ENCODE assay signal across 26 mouse cellular contexts in the genomic region with DNA sequence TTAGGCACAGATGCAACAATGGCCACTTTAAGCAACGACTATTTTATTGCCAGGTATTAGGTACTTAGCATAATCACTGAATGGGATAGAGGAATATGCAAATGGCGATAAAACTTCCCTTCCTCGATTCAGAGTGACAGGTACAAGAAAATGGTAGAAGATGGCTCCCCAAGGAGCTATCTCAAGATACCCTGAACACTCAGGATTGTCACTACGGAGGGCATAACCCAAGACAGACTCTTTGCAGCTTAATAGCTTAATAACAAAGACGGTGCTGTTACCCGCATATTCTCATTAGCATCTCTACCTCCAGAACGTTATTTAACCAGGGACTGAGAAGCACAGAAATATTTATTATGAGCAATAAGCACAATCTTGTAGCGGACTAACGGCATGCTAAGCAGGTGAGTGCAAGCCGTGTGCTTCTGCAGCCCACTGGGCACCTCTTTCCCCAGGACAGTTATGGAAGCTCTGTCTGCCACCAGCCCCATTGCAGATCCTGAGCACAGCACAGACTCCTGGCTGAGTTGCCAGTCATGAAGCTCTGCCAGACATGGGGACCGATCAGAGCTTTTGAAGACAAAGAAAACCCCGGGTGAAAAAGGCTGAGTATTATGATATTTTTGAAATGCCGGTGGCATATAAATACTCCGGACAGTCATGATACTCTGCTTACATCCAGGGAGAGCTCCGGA.
DNase-seq lines count a peak whose midpoint lies in the region; ATAC-seq and TF ChIP-seq lines count a peak whose summit lies in the region.
"Had no signal": no experiment of that assay in that cellular context is flagged by ENCODE, and none has a peak within 500 bp of the region (broad histone marks: within the 10 kb centered on the region; RNA-seq: fewer than 3 reads in every experiment).

No protein-coding gene starts in this region.

- 78% methylated on average over 15 of the region's 15 CpGs for WGBS in forebrain, embryonic 12.5 days
- WGBS in forebrain, embryonic 10.5 days = 88% methylated on average over 15 of the region's 15 CpGs
- WGBS in hindbrain, embryonic 13.5 days = 72% methylated on average over 15 of the region's 15 CpGs
- WGBS in hindbrain, embryonic 10.5 days = 90% methylated on average over 15 of the region's 15 CpGs
- WGBS in limb, embryonic 10.5 days = 90% methylated on average over 15 of the region's 15 CpGs

- 0 out of 2 replicates have a peak, but pooled peaks cover 9% of the 10 kb centered on the region for H3K4me1 ChIP-seq in forebrain, embryonic 12.5 days
- H3K4me1 ChIP-seq in forebrain, embryonic 10.5 days = peaks cover 27% of the 10 kb centered on the region
- H3K4me1 ChIP-seq in hindbrain, embryonic 13.5 days (replicated peaks) = peaks cover 18% of the 10 kb centered on the region
- H3K4me1 ChIP-seq in hindbrain, embryonic 10.5 days (replicated peaks) = peaks cover 15% of the 10 kb centered on the region
- H3K4me1 ChIP-seq in testis, adult 2 months (ENCODE audit: control insufficient read depth, insufficient read depth, low read length) = peaks cover 4% of the 10 kb centered on the region
- H3K4me1 ChIP-seq in limb, embryonic 10.5 days = peaks cover 24% of the 10 kb centered on the region

- DNase-seq in forebrain, embryonic 10.5 days (ENCODE audit: extremely low spot score, low spot score) = no peak
- DNase-seq in hindbrain, embryonic 10.5 days (ENCODE audit: low spot score) = no peak
- DNase-seq in testis, postnatal 10 days (ENCODE audit: low spot score) = no peak
- DNase-seq in limb, embryonic 10.5 days (ENCODE audit: low spot score) = no peak
- DNase-seq: adrenal gland, adult 2 months; adrenal gland, postnatal 36 days; cerebellum, adult 2 months; cerebellum, postnatal 14 days; gastrocnemius, postnatal 14 days; heart, postnatal 10 days; kidney, adult 8-10 months; kidney, postnatal 4 days; liver; lung, embryonic 14.5 days; thymus, postnatal 14 days had no signal

- H3K4me2 ChIP-seq in forebrain, embryonic 12.5 days = no peak overlapping the region
- no peak overlapping the region for H3K4me2 ChIP-seq in hindbrain, embryonic 13.5 days
- H3K4me2 ChIP-seq: heart, embryonic 13.5 days; lung, embryonic 14.5 days had no signal

- no peaks in the 10 kb centered on the region for H3K36me3 ChIP-seq in forebrain, embryonic 12.5 days (replicated peaks)
- H3K36me3 ChIP-seq in forebrain, embryonic 10.5 days (replicated peaks) = no peaks in the 10 kb centered on the region
- no peaks in the 10 kb centered on the region for H3K36me3 ChIP-seq in hindbrain, embryonic 13.5 days
- no peaks in the 10 kb centered on the region for H3K36me3 ChIP-seq in hindbrain, embryonic 10.5 days
- H3K36me3 ChIP-seq in testis, adult 2 months (ENCODE audit: control insufficient read depth, insufficient read depth, low read length) = no peaks in the 10 kb centered on the region
- no peaks in the 10 kb centered on the region for H3K36me3 ChIP-seq in limb, embryonic 10.5 days
- H3K36me3 ChIP-seq: heart, embryonic 13.5 days; midbrain, embryonic 10.5 days had no signal

- no peak for ATAC-seq in forebrain, embryonic 12.5 days (ENCODE audit: low FRiP score)
- no peak for ATAC-seq in hindbrain, embryonic 13.5 days (ENCODE audit: low FRiP score)
- ATAC-seq: activated CD4-positive, CD25-positive, alpha-beta regulatory T cell, adult 4 months; intestine, embryonic 16.5 days had no signal

- H3K4me3 ChIP-seq in forebrain, embryonic 12.5 days (replicated peaks) = no peak overlapping the region
- H3K4me3 ChIP-seq in forebrain, embryonic 10.5 days = no peak overlapping the region
- H3K4me3 ChIP-seq in hindbrain, embryonic 13.5 days = no peak overlapping the region
- no peak overlapping the region for H3K4me3 ChIP-seq in hindbrain, embryonic 10.5 days
- peak overlapping the region; percentile 14 for H3K4me3 ChIP-seq in testis, adult 2 months (ENCODE audit: control insufficient read depth, low read depth, low read length)
- H3K4me3 ChIP-seq in limb, embryonic 10.5 days = no peak overlapping the region
- H3K4me3 ChIP-seq: erythroblast, embryonic 14.5 days; heart, embryonic 13.5 days; midbrain, embryonic 10.5 days had no signal

- no peak for TF ChIP-seq CTCF in testis, adult 2 months (IDR thresholded peaks at IDR 0.05; ENCODE audit: control insufficient read depth, insufficient read depth, insufficient replicate concordance, low read depth, low read length)

- H3K9ac ChIP-seq in forebrain, embryonic 12.5 days = no peak overlapping the region
- H3K9ac ChIP-seq in hindbrain, embryonic 13.5 days = no peak overlapping the region
- H3K9ac ChIP-seq: heart, embryonic 13.5 days; liver, embryonic 14.5 days; lung, embryonic 14.5 days had no signal

- TF ChIP-seq POLR2A in testis, adult 2 months (IDR thresholded peaks at IDR 0.05; ENCODE audit: control insufficient read depth, low read depth, low read length) = no peak

- peaks cover 29% of the 10 kb centered on the region; the same call in 1 of the 2 replicates for H3K27me3 ChIP-seq in forebrain, embryonic 12.5 days
- H3K27me3 ChIP-seq in forebrain, embryonic 10.5 days (ENCODE audit: poor library complexity, severe bottlenecking) = peaks cover 54% of the 10 kb centered on the region
- peaks cover 16% of the 10 kb centered on the region for H3K27me3 ChIP-seq in hindbrain, embryonic 13.5 days
- H3K27me3 ChIP-seq in hindbrain, embryonic 10.5 days (ENCODE audit: insufficient read depth, poor library complexity, severe bottlenecking) = peaks cover 35% of the 10 kb centered on the region
- no peaks in the 10 kb centered on the region for H3K27me3 ChIP-seq in testis, adult 2 months (ENCODE audit: control insufficient read depth, insufficient read depth, low read length)
- H3K27me3 ChIP-seq in limb, embryonic 10.5 days (ENCODE audit: low read depth, poor library complexity, severe bottlenecking) = peaks cover 22% of the 10 kb centered on the region
- H3K27me3 ChIP-seq: CH12.LX had no signal

- H3K27ac ChIP-seq in forebrain, embryonic 12.5 days = 0 out of 2 replicates have a peak overlapping the region, but pooled peaks have one; percentile 36
- no peak overlapping the region for H3K27ac ChIP-seq in forebrain, embryonic 10.5 days
- peak overlapping the region; percentile 9; the same call in 1 of the 2 replicates for H3K27ac ChIP-seq in hindbrain, embryonic 13.5 days
- no peak overlapping the region for H3K27ac ChIP-seq in hindbrain, embryonic 10.5 days
- H3K27ac ChIP-seq in testis, adult 2 months (ENCODE audit: control insufficient read depth, insufficient read depth, low read depth, low read length) = no peak overlapping the region
- H3K27ac ChIP-seq in limb, embryonic 10.5 days = no peak overlapping the region
- H3K27ac ChIP-seq: heart, embryonic 13.5 days; kidney, postnatal 0 days; liver, embryonic 14.5 days; midbrain, embryonic 10.5 days had no signal

- H3K9me3 ChIP-seq in forebrain, embryonic 12.5 days = no peaks in the 10 kb centered on the region
- no peaks in the 10 kb centered on the region for H3K9me3 ChIP-seq in forebrain, embryonic 10.5 days
- no peaks in the 10 kb centered on the region for H3K9me3 ChIP-seq in hindbrain, embryonic 13.5 days
- H3K9me3 ChIP-seq in hindbrain, embryonic 10.5 days = no peaks in the 10 kb centered on the region
- no peaks in the 10 kb centered on the region for H3K9me3 ChIP-seq in limb, embryonic 10.5 days (replicated peaks)
- H3K9me3 ChIP-seq: heart, embryonic 13.5 days; midbrain, embryonic 10.5 days had no signal

Comparison
In these comparisons a context has a peak if more than half of its experiments do, and no peak if none do; other contexts are left out.
1. H3K27ac ChIP-seq: peak in forebrain, embryonic 12.5 days (single experiment) and hindbrain, embryonic 13.5 days (single experiment); none in forebrain, embryonic 10.5 days (single experiment), hindbrain, embryonic 10.5 days (single experiment), testis, adult 2 months (single experiment) and limb, embryonic 10.5 days (single experiment).